Mouse (Mus musculus): ENCODE results near the gene Anapc15. TPM values are rescaled to one million over a fixed set of nuclear protein-coding genes. Genes with fewer than 3 reads are reported as not detected.
A peak's percentile ranks its signal among the peaks of the same experiment; 100 is the strongest.

Gene Anapc15
- polyA plus RNA-seq, 1 experiment from 2014 or later, result 42.7 TPM

DNA sequence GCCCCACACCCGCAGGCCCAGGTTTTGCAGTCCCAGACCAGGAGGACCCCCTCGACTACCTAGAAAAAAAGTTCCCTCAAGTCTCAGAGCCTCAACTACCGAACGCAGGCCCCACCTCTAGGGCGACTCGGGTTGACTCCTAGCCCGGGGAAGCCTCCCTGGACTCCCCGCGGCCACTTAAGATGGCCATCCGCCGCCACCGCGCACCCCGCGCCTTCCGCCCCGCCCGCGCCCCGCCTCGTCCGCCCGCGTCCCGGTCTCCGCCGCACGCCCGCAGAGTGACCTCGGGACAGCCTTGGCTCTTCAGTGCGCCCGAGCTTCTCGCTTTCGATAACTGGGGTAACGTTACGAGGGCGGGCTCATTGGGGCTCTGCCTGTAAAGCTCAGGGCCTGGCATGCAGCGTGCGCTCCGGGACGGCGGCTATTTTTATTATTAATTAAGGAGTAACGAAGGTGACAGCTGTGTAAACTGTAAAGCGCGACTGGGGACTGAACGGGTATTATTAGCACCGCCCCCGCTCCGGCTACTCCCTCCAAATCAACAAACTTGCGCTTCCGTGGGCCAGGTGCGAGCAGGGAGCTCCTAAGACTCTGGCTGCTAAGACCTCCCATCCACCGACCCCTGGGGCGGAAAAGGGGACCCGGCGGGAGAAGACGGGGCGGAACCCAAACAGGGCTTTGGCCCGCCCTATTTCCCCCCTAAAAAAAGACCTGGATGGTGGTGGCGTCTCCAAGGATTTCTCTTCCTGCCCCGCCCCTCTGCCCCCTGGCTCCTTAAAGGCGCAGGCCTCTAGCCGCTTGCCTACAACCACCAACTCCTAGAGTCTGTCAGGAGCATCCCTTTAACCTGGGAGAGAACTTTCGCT, 25.7 kb upstream of the Anapc15 start, which contains the start of gene Inppl1:
TSS of gene Inppl1 (minus strand) at position 624 of the 866 bp plus-strand sequence.
- peak; percentile 93 for DNase-seq (ENCODE audit: low spot score)
- Histone ChIP-seq H3K4me2 (replicated peaks; ENCODE audit: low read depth) (peak within 1 kb of the TSS; percentile 91), H3K27me3 (ENCODE audit: control insufficient read depth, insufficient read depth, low read length) (no peaks in the 10 kb centered on the region), H3K27ac (replicated peaks) (peak within 1 kb of the TSS; percentile 94), H3K9me3 (ENCODE audit: control insufficient read depth, low read length) (no peaks in the 10 kb centered on the region), H3K4me3 (ENCODE audit: low read depth, low read length) (peak within 1 kb of the TSS; percentile 87), H3K36me3 (ENCODE audit: control insufficient read depth, insufficient read depth, low read length) (peaks cover 8% of the 10 kb centered on the region), H3K4me1 (replicated peaks; ENCODE audit: control insufficient read depth, insufficient read depth) (peaks cover 7% of the 10 kb centered on the region; the same call in 1 of the 2 replicates), H3K9ac (ENCODE audit: low read length) (peak within 1 kb of the TSS; percentile 95)
- TF ChIP-seq EP300 (optimal IDR thresholded peaks at IDR 0.05) (no peak), CTCF (IDR thresholded peaks at IDR 0.05; ENCODE audit: low read depth) (peak; percentile 69)
- peak; percentile 84 for ATAC-seq (ENCODE audit: low FRiP score, low TSS enrichment)
- 1% methylated on average over 64 of the region's 64 CpGs for WGBS

- Histone ChIP-seq H3K9me3 (ENCODE audit: control insufficient read depth, low read length) (no peaks in the 10 kb centered on the region), H3K9ac (ENCODE audit: low read length) (no peak overlapping the region), H3K36me3 (ENCODE audit: control insufficient read depth, insufficient read depth, low read length) (no peaks in the 10 kb centered on the region), H3K4me2 (replicated peaks; ENCODE audit: low read depth) (no peak overlapping the region), H3K4me1 (replicated peaks; ENCODE audit: control insufficient read depth, insufficient read depth) (no peaks in the 10 kb centered on the region), H3K4me3 (ENCODE audit: low read depth, low read length) (no peak overlapping the region), H3K27me3 (ENCODE audit: control insufficient read depth, insufficient read depth, low read length) (no peaks in the 10 kb centered on the region), H3K27ac (replicated peaks) (no peak overlapping the region)
- 52% methylated on average over 6 of the region's 6 CpGs for WGBS
- no peak for ATAC-seq (ENCODE audit: low FRiP score, low TSS enrichment)
- DNase-seq (ENCODE audit: low spot score), result no peak
- TF ChIP-seq EP300 (optimal IDR thresholded peaks at IDR 0.05) (no peak), CTCF (IDR thresholded peaks at IDR 0.05; ENCODE audit: low read depth) (no peak)
Measured at GRCm38 (mm10) chr7:101844186-101844585, 19.3 kb upstream of the Anapc15 start.

DNA sequence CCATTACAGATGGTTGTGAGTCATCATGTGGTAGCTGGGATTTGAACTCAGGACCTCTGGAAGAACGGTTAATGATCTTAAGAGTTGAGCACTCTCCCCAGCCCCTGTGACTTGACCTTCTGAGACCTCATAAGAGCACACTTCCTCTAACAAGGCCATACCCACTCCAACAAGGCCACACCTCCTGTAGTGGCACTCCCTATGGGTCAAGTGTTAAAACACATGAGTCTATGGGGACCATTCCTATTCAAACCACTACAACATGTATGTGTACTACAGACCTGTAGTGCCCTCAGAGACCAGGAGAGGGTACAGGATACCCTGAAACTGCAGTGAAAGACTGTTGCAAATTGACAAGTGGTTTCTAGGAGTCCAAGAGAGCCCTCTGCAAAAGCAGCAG, 15.6 kb upstream of the Anapc15 start:
- Histone ChIP-seq H3K4me3 (ENCODE audit: low read depth, low read length) (no peak overlapping the region), H3K27ac (replicated peaks) (no peak overlapping the region), H3K9me3 (ENCODE audit: control insufficient read depth, low read length) (no peaks in the 10 kb centered on the region), H3K36me3 (ENCODE audit: control insufficient read depth, insufficient read depth, low read length) (no peaks in the 10 kb centered on the region), H3K9ac (ENCODE audit: low read length) (no peak overlapping the region), H3K4me1 (replicated peaks; ENCODE audit: control insufficient read depth, insufficient read depth) (no peaks in the 10 kb centered on the region), H3K27me3 (ENCODE audit: control insufficient read depth, insufficient read depth, low read length) (no peaks in the 10 kb centered on the region), H3K4me2 (replicated peaks; ENCODE audit: low read depth) (no peak overlapping the region)
- ATAC-seq (ENCODE audit: low FRiP score, low TSS enrichment) (peak; percentile 61; the same call in 1 of the 2 replicates), DNase-seq (ENCODE audit: low spot score) (no peak)
- TF ChIP-seq EP300 (optimal IDR thresholded peaks at IDR 0.05), result no peak
- TF ChIP-seq CTCF (IDR thresholded peaks at IDR 0.05; ENCODE audit: low read depth), result no peak; the same call in 1 of the 2 replicates
- 85% methylated on average over 1 of the region's 1 CpGs for WGBS

- ATAC-seq (ENCODE audit: low FRiP score, low TSS enrichment) (no peak), DNase-seq (ENCODE audit: low spot score) (no peak)
- 76% methylated on average over 6 of the region's 6 CpGs for WGBS
- Histone ChIP-seq H3K4me2 (replicated peaks; ENCODE audit: low read depth) (no peak overlapping the region), H3K4me1 (replicated peaks; ENCODE audit: control insufficient read depth, insufficient read depth) (no peaks in the 10 kb centered on the region), H3K9ac (ENCODE audit: low read length) (no peak overlapping the region), H3K27ac (replicated peaks) (no peak overlapping the region), H3K27me3 (ENCODE audit: control insufficient read depth, insufficient read depth, low read length) (no peaks in the 10 kb centered on the region), H3K4me3 (ENCODE audit: low read depth, low read length) (no peak overlapping the region), H3K9me3 (ENCODE audit: control insufficient read depth, low read length) (no peaks in the 10 kb centered on the region), H3K36me3 (ENCODE audit: control insufficient read depth, insufficient read depth, low read length) (no peaks in the 10 kb centered on the region)
- TF ChIP-seq CTCF (IDR thresholded peaks at IDR 0.05; ENCODE audit: low read depth) (no peak), EP300 (optimal IDR thresholded peaks at IDR 0.05) (no peak)
Measured at GRCm38 (mm10) chr7:101851689-101852088, 11.8 kb upstream of the Anapc15 start.

DNA sequence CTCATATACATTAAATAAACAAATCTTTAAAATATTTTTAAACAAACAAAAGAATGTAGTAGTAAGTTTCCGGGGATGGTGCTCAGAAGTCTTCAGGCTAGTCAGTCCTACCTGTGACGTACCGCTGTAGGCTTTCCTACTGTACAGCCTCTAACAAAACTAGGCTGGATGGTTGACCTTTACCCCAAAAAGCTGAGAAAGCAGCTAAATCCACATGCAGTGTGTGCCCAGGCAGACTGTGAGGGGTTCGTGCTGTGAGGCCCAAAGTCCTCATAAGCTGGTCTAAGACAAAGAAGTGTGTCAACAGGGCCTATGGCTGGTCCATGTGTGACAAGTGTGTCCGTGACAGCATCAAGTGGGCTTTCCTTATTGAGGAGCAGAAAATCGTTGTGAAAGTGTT, 10.7 kb upstream of the Anapc15 start:
- no peaks in the 10 kb centered on the region for H3K27me3 ChIP-seq (ENCODE audit: control insufficient read depth, insufficient read depth, low read length)
- H3K9me3 ChIP-seq (ENCODE audit: control insufficient read depth, low read length), result no peaks in the 10 kb centered on the region
- no peak for TF ChIP-seq EP300 (optimal IDR thresholded peaks at IDR 0.05)
- no peak for TF ChIP-seq CTCF (IDR thresholded peaks at IDR 0.05; ENCODE audit: low read depth)
- ATAC-seq (ENCODE audit: low FRiP score, low TSS enrichment) (no peak), DNase-seq (ENCODE audit: low spot score) (no peak)
- no peak overlapping the region for H3K4me3 ChIP-seq (ENCODE audit: low read depth, low read length)
- H3K4me1 ChIP-seq (replicated peaks; ENCODE audit: control insufficient read depth, insufficient read depth), result no peaks in the 10 kb centered on the region
- no peak overlapping the region for H3K9ac ChIP-seq (ENCODE audit: low read length)
- H3K27ac ChIP-seq (replicated peaks), result no peak overlapping the region
- H3K4me2 ChIP-seq (replicated peaks; ENCODE audit: low read depth), result no peak overlapping the region
- no peaks in the 10 kb centered on the region for H3K36me3 ChIP-seq (ENCODE audit: control insufficient read depth, insufficient read depth, low read length)
- WGBS, result 76% methylated on average over 6 of the region's 6 CpGs

DNA sequence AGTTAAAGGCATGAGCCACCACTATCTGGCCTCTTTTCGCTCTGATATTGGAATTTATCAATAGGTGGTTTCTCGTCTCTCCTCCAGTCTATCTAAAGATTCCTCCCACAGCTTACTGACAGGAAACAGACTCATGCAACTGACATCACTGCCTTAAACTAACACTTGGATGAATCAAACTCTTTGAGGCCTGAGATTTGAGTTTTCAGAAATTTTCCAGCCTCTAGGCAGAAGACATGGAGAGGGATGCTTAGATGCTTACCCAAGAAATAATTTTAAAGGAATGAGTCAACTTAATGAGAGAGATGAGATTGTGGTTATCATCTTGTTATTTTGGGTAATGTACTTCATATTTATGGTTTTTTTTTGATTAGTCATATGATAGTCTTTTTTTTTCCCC, 9.7 kb upstream of the Anapc15 start:
- Histone ChIP-seq H3K27ac (replicated peaks) (no peak overlapping the region), H3K4me1 (replicated peaks; ENCODE audit: control insufficient read depth, insufficient read depth) (no peaks in the 10 kb centered on the region), H3K36me3 (ENCODE audit: control insufficient read depth, insufficient read depth, low read length) (no peaks in the 10 kb centered on the region), H3K4me2 (replicated peaks; ENCODE audit: low read depth) (no peak overlapping the region), H3K27me3 (ENCODE audit: control insufficient read depth, insufficient read depth, low read length) (no peaks in the 10 kb centered on the region), H3K9ac (ENCODE audit: low read length) (no peak overlapping the region), H3K9me3 (ENCODE audit: control insufficient read depth, low read length) (no peaks in the 10 kb centered on the region), H3K4me3 (ENCODE audit: low read depth, low read length) (no peak overlapping the region)
- WGBS, result 75% methylated on average over 2 of the region's 2 CpGs
- DNase-seq (ENCODE audit: low spot score) (no peak), ATAC-seq (ENCODE audit: low FRiP score, low TSS enrichment) (no peak)
- no peak for TF ChIP-seq CTCF (IDR thresholded peaks at IDR 0.05; ENCODE audit: low read depth)
- TF ChIP-seq EP300 (optimal IDR thresholded peaks at IDR 0.05), result no peak

Data from stomach, postnatal 0 days (tissue).